Mouse (Mus musculus): ENCODE data around the gene Gm10190.

DNA sequence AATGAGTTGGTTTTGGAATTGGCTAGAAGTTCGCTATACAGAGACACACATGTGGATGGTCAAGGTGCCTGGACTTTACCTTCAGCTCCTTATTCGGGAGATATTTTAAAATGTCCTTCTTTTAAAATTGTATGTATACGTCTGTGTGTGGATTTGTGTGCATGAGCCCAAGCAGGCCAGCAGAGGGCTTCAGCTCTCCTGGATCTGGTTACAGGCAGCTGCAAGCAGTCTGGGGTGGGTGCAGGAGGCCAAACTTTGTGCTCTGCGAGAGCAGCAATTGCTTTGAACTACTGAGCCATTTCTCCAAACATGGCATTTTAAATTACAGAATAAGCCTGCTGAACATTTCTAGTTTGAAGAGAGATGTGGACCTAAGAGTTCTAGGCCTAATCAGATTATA, 28.1 kb downstream of the Gm10190 start:
- TF ChIP-seq TAL1 (conservative IDR thresholded peaks at IDR 0.05; ENCODE audit: low read depth, low read length) (no peak), CTCF (IDR thresholded peaks at IDR 0.05; ENCODE audit: low read depth, low read length) (no peak), GATA1 (IDR thresholded peaks at IDR 0.05; ENCODE audit: borderline replicate concordance, low read length) (no peak)

Measured in G1E (cell line).